Mouse (Mus musculus): ENCODE measurements around the gene Gemin4. TPM values are rescaled to one million over a fixed set of nuclear protein-coding genes. Genes with fewer than 3 reads are reported as not detected.

The Gemin4 gene
- total RNA-seq (2014; fragmentation: Nextera tagmentation) (22.8 and 24.4 TPM in 2 replicates), total RNA-seq (2017) (22.4 and 26.6 TPM in 2 replicates)

DNA sequence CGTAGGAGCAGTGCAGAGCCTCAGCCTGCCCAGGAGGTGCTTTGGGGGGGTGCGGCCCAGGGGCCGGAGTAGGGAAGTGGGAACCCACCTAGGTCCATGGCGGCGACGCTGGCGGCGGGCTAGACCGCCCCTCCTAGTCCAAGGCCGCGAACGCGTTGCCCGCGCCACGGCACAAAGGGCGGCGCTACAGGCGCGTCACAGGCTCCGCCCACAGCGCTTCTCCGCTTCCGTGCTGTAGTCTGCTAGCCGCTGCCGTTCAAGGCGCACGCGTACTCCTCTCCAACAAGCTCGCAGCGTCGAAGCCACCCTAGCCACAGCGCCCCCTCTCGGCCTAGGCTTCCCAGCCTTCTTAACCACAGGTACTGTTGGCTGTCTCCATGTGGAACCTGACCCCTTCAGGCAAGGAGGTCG lies at the start of gene Gemin4, which contains the start of gene Dbil5:
TSS of gene Gemin4 (minus strand) at position 275 of the 411 bp plus-strand sequence.
TSS of gene Dbil5 (plus strand) at position 219 of the 411 bp plus-strand sequence.
- ATAC-seq (replicated peaks; ENCODE audit: low FRiP score, low TSS enrichment, poor library complexity, severe bottlenecking), result peak; percentile 98

- no peak for ATAC-seq (replicated peaks; ENCODE audit: low FRiP score, low TSS enrichment, poor library complexity, severe bottlenecking)
These were observed 45.3 kb upstream of the Gemin4 start for GRCm38 (mm10) chr11:76262611-76263351.

DNA sequence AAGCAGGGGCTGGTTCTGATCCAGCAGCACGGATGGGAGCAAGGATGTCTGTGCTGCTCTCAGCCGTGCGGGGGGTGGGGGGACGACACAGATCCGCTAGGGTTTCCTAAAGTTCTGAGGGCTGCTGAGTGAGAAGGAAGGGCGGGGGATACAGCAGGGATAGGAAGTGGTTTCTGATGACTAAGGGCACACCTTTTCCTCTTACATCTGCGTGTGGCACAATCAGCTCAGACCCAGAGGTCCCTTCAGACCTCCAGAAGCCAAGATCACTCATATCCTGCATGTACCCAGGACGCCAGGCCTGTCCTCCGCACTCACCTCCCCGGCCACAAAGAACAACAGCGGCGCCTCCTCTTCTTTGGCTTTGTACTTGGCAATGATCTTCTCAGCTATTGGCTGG lies 43.8 kb upstream of the Gemin4 start:
- no peak for ATAC-seq (replicated peaks; ENCODE audit: low FRiP score, low TSS enrichment, poor library complexity, severe bottlenecking)

DNA sequence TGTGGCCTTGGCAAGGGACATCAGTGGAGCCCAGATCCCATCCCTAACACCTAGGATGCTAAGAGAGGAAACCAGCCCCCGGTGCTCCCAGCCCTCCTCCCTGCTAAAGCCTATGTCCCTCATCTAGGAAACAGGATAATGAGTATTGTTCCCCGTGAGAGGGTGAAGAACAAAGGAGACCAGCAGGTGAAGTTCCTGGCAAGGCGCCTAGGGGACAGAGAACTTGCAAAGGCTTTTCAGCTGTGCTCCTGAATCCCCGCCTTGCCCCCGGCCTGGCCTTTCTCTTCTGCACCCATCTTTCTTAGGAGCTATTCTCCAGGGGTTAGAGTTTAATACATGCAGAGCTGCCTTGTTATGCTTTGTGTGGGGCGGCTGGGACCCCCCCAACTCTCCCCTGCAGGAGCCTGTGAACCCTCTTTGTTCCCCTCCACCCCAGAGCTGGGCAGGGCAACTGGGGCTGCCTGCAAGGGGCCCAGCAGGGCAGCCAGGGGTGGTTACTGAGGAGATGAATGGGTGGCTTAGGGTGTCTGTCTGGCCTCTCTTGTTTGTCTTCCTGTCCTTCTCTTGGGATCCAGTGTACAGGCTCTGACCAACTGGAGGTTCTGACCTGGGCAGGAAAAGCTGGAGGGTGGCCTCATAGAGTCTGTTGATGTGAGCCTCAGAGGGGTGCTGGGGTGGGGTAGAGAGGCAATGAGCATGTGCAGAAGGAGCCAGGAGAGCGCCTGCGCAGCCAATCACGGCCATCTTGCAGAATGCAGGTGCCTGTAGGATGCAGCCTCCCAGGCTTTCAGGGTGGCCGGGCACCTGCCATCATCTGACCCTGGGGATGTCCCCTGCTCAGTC lies 43.0 kb upstream of the Gemin4 start:
- ATAC-seq (replicated peaks; ENCODE audit: low FRiP score, low TSS enrichment, poor library complexity, severe bottlenecking), result no peak

DNA sequence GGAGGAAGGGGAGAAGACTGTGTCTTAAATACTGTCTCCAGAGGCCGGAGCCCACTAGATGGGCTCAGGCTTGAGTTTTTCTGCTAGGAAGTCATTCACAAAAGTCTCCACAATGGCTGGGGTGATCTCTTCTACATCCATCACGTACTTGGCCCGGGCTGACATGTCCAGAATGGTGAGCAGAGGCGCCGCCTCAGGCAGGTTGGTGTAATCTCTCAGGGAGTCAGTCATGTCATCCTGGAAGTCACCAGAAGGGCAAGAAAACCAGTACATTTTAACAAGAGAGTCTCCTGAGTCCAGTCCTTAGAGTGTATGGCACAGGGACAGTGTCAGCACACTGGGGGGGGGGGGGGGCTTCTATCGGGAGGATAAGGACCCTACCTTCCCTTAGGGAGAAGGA lies 41.0 kb upstream of the Gemin4 start:
- ATAC-seq (replicated peaks; ENCODE audit: low FRiP score, low TSS enrichment, poor library complexity, severe bottlenecking), result no peak

DNA sequence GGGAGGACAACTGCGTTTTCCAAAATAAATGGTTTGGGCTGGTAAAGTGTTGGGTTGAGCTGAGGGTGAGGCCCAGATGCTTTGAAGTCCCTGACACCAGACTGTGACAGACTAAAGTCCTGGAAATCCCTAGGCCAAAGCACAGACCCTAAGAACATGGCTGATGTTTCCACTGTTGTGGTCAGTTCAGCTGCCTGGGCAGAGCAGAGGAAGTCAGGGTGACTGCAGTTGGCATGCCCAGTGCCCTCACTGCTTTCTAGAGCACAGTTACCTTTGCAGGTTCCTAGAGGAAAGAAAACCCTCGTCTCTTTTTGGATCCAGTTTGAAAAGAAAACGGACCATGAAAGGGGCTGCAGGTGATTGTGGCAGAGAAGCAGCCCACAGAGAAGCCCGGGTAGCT lies 39.9 kb upstream of the Gemin4 start:
- ATAC-seq (replicated peaks; ENCODE audit: low FRiP score, low TSS enrichment, poor library complexity, severe bottlenecking), result no peak

GRCm38 (mm10) chr11:76256129-76256528 lies 38.7 kb upstream of the Gemin4 start:
- no peak for ATAC-seq (replicated peaks; ENCODE audit: low FRiP score, low TSS enrichment, poor library complexity, severe bottlenecking)

- ATAC-seq (replicated peaks; ENCODE audit: low FRiP score, low TSS enrichment, poor library complexity, severe bottlenecking), result no peak
These were observed 38.1 kb upstream of the Gemin4 start for GRCm38 (mm10) chr11:76255431-76256001.

- ATAC-seq (replicated peaks; ENCODE audit: low FRiP score, low TSS enrichment, poor library complexity, severe bottlenecking), result no peak
These were observed 36.4 kb upstream of the Gemin4 start for GRCm38 (mm10) chr11:76253918-76254264.

DNA sequence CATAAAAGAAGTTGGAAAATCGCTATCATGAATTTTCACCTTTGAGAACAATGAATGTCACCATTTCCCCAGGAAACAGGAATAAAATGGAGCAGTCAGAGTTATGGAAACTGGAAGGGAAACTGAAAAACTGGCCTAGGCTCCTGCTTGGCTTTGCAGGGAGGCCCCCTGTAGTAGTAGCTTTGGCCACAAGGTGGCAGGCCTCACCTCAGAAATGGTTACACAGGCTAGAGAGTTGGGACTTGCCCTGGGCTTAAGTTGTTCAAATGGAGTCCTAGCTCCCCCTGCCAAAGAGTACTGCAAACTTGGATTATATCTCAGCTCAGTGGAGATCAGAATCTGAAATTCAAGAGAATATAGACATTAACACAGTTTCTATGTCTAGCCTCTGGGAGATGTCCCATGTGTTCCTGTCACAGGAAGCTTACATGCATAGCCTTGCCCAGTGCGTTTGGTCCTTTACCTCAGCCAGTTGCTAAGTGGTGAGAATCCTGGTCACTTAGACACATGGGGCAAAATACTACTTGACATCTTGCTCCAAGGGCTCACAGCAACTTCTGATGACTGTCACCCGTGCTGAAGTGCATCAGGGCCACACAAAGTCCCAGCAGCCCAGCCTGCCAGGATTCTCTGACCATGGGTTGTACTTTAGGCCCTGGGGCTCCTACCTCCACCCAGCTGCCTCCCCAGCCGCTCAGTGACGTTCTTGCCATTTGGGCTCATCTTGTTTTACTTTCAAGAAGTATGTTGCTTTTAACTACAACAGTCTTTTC lies 35.9 kb upstream of the Gemin4 start:
- ATAC-seq (replicated peaks; ENCODE audit: low FRiP score, low TSS enrichment, poor library complexity, severe bottlenecking), result peak; percentile 80

GRCm38 (mm10) chr11:76252036-76252435 lies 34.6 kb upstream of the Gemin4 start:
- ATAC-seq (replicated peaks; ENCODE audit: low FRiP score, low TSS enrichment, poor library complexity, severe bottlenecking), result no peak

DNA sequence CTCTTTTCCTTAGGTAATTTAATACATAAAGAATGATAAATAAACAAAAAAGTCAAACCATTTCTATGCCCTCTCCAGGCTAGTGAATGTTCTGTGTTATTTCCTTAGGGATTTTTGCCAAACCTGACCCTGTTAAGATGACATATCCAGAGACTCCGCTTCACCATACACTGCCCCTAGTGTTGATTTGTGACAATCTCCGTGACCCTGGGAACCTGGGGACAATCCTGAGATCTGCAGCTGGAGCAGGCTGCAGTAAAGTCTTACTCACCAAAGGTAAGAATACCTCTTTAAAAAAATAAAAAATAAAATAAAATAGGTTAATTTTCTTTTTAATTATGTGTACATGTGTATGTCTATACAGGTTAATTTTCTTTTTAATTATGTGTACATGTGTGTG lies 29.8 kb upstream of the Gemin4 start:
- ATAC-seq (replicated peaks; ENCODE audit: low FRiP score, low TSS enrichment, poor library complexity, severe bottlenecking), result no peak

- no peak for ATAC-seq (replicated peaks; ENCODE audit: low FRiP score, low TSS enrichment, poor library complexity, severe bottlenecking)
These were observed 29.0 kb upstream of the Gemin4 start for GRCm38 (mm10) chr11:76246439-76246838.

DNA sequence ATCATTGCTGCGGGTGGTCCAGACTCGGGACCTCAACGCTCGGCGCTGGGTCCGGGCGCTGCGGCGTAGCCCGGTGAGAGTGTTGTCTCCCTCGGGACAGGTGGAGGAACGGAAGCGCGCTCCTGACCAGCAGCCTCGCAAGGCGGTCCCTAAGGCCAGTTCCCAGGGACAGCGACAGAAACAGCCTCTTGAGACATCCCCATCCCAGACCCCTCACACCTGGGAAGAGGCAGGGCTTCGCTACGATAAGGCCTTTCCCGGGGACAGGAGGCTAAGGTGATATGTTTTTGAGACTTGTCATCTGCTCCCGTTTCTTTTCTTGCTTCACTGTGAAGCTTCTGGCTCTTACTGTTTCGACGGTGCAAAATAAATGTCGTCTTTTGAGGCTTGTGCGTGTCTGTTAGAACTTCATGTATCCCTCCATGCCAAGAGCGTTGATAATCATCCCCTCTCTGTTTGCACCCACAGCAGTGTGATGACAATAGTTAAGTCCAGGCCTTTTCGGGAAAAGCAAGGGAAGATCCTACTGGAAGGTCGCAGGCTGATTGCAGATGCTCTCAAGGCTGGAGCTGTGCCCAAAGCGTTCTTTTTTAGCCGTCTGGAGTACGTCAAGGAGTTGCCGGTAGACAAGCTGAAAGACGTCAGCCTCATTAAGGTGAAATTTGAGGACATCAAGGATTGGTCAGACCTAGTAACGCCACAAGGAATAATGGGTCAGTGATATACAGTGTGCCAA lies 26.5 kb upstream of the Gemin4 start:
- ATAC-seq (replicated peaks; ENCODE audit: low FRiP score, low TSS enrichment, poor library complexity, severe bottlenecking), result peak; percentile 66

GRCm38 (mm10) chr11:76242901-76243810 lies 25.7 kb upstream of the Gemin4 start, which contains the start of the genes Mrm3 and Glod4:
Gene Mrm3, plus strand, starts transcription at chr11:76243715.
Gene Glod4, minus strand, starts transcription at chr11:76243725.
- ATAC-seq (replicated peaks; ENCODE audit: low FRiP score, low TSS enrichment, poor library complexity, severe bottlenecking), result peak; percentile 97

DNA sequence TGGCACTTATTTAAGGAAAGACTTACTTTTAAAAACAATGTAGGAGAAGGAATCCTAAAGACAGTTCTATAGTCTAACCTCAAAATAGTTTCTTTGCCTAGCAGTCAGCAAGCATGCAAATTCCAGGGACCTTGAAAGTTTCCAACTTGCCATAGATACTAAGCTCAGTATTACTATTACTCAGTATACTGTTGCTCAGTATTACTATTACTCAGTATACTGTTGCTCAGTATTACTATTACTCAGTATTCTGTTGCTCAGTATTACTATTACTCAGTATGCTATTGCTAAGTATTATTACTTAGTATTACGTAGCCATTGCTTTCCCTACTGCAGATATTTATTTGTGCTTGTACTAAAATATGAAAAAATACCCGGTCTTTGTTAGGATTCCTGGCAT lies 22.3 kb upstream of the Gemin4 start:
- no peak for ATAC-seq (replicated peaks; ENCODE audit: low FRiP score, low TSS enrichment, poor library complexity, severe bottlenecking)

DNA sequence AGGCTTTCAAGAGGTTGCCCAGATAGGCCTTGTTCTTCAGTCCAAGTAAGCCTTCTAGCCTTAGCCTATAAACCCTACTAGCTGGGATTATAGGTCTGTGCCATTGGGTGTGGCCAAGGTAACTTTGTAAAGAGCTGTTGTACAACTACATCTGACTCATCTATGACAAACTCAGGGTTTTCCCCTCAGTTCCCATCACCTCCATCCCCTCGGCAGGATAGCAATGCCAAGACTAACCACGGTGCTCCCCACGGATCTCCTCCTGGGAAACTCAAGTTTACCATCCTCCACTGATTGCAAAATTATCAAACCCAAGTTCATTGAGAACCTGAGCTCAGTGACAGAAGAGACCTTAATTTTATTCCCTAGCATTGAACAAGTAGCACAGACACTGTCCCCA lies 18.7 kb upstream of the Gemin4 start:
- no peak for ATAC-seq (replicated peaks; ENCODE audit: low FRiP score, low TSS enrichment, poor library complexity, severe bottlenecking)

GRCm38 (mm10) chr11:76225051-76225450 lies 7.6 kb upstream of the Gemin4 start:
- no peak for ATAC-seq (replicated peaks; ENCODE audit: low FRiP score, low TSS enrichment, poor library complexity, severe bottlenecking)
